Mouse (Mus musculus): ENCODE measurements around the gene Appl1. TPM values are rescaled to one million over a fixed set of nuclear protein-coding genes. Genes with fewer than 3 reads are reported as not detected.
"Not testable (repeated sequence)": the region's sequence is repeated elsewhere in the genome, so short reads cannot be mapped to it uniquely, and the experiment has no call there.

The Appl1 gene
- total RNA-seq, 2 experiments from 2014 or later, result 22.9 TPM

- intact Hi-C loops (cut with DNase I), result loop anchor here (10.0 kb wide), 1 partner anchor 298 kb away; no protein-coding TSS in a partner anchor
- DNase-seq, result no peak
Observed at GRCm38 (mm10) chr14:26973089-26973488, 2.1 kb upstream of the Appl1 start.

- peak; percentile 99 to 100 for DNase-seq
- intact Hi-C loops (cut with DNase I), result loop anchor here (10.0 kb wide), 1 partner anchor 296 kb away; no protein-coding TSS in a partner anchor
Observed at GRCm38 (mm10) chr14:26970439-26970932, 546 bp downstream of the Appl1 start.

- DNase-seq, result no peak
- intact Hi-C loops (cut with DNase I), result loop anchor here (10.0 kb wide), 1 partner anchor 295 kb away; no protein-coding TSS in a partner anchor
Observed at GRCm38 (mm10) chr14:26969856-26970407, 1.1 kb downstream of the Appl1 start.

GRCm38 (mm10) chr14:26969164-26969563, 1.9 kb downstream of the Appl1 start:
- intact Hi-C loops (cut with DNase I), result no loop called here

GRCm38 (mm10) chr14:26960518-26960917, 10.5 kb downstream of the Appl1 start:
- intact Hi-C loops (cut with DNase I), result no loop called here
- no peak for DNase-seq

More at GRCm38 (mm10) chr14:26969164-26969563, 1.9 kb downstream of the Appl1 start:
- no peak for DNase-seq

- DNase-seq; intact Hi-C loops (cut with DNase I): not testable (repeated sequence)
Observed at GRCm38 (mm10) chr14:26956139-26956538, 14.9 kb downstream of the Appl1 start.

- no peak for DNase-seq
- intact Hi-C loops (cut with DNase I), result no loop called here
Observed at GRCm38 (mm10) chr14:26935558-26935957, 35.5 kb downstream of the Appl1 start.

- no peak for DNase-seq
- intact Hi-C loops (cut with DNase I), result no loop called here
Observed at GRCm38 (mm10) chr14:26934891-26935290, 36.1 kb downstream of the Appl1 start.

GRCm38 (mm10) chr14:26923702-26924421, 47.2 kb downstream of the Appl1 start:
- intact Hi-C loops (cut with DNase I), result no loop called here

GRCm38 (mm10) chr14:26919310-26919709, 51.7 kb downstream of the Appl1 start:
- intact Hi-C loops (cut with DNase I), result no loop called here
- no peak for DNase-seq

More at GRCm38 (mm10) chr14:26923702-26924421, 47.2 kb downstream of the Appl1 start:
- no peak for DNase-seq

GRCm38 (mm10) chr14:26913681-26914268, 57.3 kb downstream of the Appl1 start:
- intact Hi-C loops (cut with DNase I), result no loop called here
- DNase-seq, result no peak

GRCm38 (mm10) chr14:26911826-26912225, 59.2 kb downstream of the Appl1 start:
- no peak for DNase-seq
- intact Hi-C loops (cut with DNase I), result no loop called here

GRCm38 (mm10) chr14:26911201-26911600, 59.8 kb downstream of the Appl1 start:
- intact Hi-C loops (cut with DNase I), result no loop called here

GRCm38 (mm10) chr14:26910461-26910860, 60.6 kb downstream of the Appl1 start:
- intact Hi-C loops (cut with DNase I); DNase-seq: not testable (repeated sequence)

More at GRCm38 (mm10) chr14:26911201-26911600, 59.8 kb downstream of the Appl1 start:
- DNase-seq, result peak in 1 of 2 experiments; percentile 32

GRCm38 (mm10) chr14:26907401-26907800, 63.6 kb downstream of the Appl1 start:
- intact Hi-C loops (cut with DNase I), result no loop called here
- DNase-seq, result no peak

GRCm38 (mm10) chr14:26900893-26901292, 70.1 kb downstream of the Appl1 start:
- intact Hi-C loops (cut with DNase I), result no loop called here
- DNase-seq, result no peak

- intact Hi-C loops (cut with DNase I), result no loop called here
- DNase-seq, result no peak
Observed at GRCm38 (mm10) chr14:26899490-26899889, 71.5 kb downstream of the Appl1 start.

- no peak for DNase-seq
- intact Hi-C loops (cut with DNase I), result no loop called here
Observed at GRCm38 (mm10) chr14:26894392-26894791, 76.6 kb downstream of the Appl1 start, which contains the start of gene Asb14. Gene Asb14, plus strand, starts transcription at chr14:26894557.

- intact Hi-C loops (cut with DNase I), result no loop called here
Observed at GRCm38 (mm10) chr14:26890777-26891176, 80.3 kb downstream of the Appl1 start.

GRCm38 (mm10) chr14:26887244-26887643, 83.8 kb downstream of the Appl1 start:
- intact Hi-C loops (cut with DNase I), result no loop called here

More at GRCm38 (mm10) chr14:26890777-26891176, 80.3 kb downstream of the Appl1 start:
- DNase-seq, result no peak

GRCm38 (mm10) chr14:26881700-26882099, 89.3 kb downstream of the Appl1 start:
- intact Hi-C loops (cut with DNase I), result no loop called here
- no peak for DNase-seq

More at GRCm38 (mm10) chr14:26887244-26887643, 83.8 kb downstream of the Appl1 start:
- DNase-seq, result no peak
